Mouse (Mus musculus): ENCODE data around the gene C87436.

The C87436 gene

DNA sequence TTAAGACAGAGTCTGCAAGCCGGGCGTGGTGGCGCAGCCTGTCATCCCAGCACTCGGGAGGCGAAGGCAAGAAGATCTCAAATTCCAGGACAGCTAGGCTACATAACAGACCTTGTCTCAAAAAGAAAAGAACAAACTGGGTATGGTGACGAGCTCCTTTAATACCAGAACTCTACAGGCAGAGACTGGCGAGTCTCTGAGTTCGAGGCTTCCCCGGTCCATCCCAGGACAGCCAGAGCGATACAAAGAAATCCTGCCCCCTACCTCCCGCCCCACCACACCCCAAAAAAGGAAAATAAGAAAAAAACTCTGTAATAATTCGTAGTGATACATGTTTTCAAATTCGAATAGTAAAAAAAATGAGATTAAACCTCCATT is 934 bp downstream of the C87436 start:
- Histone ChIP-seq H3K4me3 (replicated peaks; ENCODE audit: low read length) (peak overlapping the region; percentile 98), H3K9me3 (ENCODE audit: low read length) (no peaks in the 10 kb centered on the region), H3K4me1 (replicated peaks; ENCODE audit: low read depth, low read length) (peaks cover 18% of the 10 kb centered on the region), H3K36me3 (ENCODE audit: insufficient read depth, low read length) (peaks cover 65% of the 10 kb centered on the region), H3K27me3 (ENCODE audit: insufficient read depth, low read length) (no peaks in the 10 kb centered on the region)
- no peak for TF ChIP-seq CTCF (conservative IDR thresholded peaks at IDR 0.05; ENCODE audit: low read length)
- no peak for TF ChIP-seq NANOG (IDR thresholded peaks at IDR 0.05; ENCODE audit: borderline replicate concordance, low read length)
- TF ChIP-seq POU5F1 (IDR thresholded peaks at IDR 0.05; ENCODE audit: borderline replicate concordance, low read length): no peak

DNA sequence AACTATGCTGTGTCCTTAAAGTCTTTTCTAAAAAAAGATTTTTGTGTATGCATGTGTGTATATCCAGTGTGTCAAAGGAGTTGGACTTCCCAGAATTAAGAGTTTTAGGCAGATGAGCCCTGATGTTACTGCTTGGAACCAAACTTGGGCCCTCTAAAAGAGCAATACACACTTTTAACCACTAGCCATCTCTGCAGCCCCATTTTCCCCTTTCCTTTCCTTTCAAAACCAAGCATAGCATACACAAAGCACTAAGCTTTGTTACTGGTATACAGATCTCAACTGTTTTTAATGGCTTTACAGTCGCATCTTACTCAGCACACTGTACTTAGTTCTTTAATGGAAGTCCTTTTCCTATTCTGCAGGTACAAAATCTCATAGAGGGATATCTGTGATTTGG is 1.4 kb downstream of the C87436 start:
- H3K36me3 ChIP-seq (ENCODE audit: insufficient read depth, low read length): peaks cover 65% of the 10 kb centered on the region
- peaks cover 18% of the 10 kb centered on the region for H3K4me1 ChIP-seq (replicated peaks; ENCODE audit: low read depth, low read length)
- H3K9me3 ChIP-seq (ENCODE audit: low read length): no peaks in the 10 kb centered on the region
- H3K27me3 ChIP-seq (ENCODE audit: insufficient read depth, low read length): no peaks in the 10 kb centered on the region
- peak overlapping the region; percentile 98 for H3K4me3 ChIP-seq (replicated peaks; ENCODE audit: low read length)
- TF ChIP-seq CTCF (conservative IDR thresholded peaks at IDR 0.05; ENCODE audit: low read length): no peak

DNA sequence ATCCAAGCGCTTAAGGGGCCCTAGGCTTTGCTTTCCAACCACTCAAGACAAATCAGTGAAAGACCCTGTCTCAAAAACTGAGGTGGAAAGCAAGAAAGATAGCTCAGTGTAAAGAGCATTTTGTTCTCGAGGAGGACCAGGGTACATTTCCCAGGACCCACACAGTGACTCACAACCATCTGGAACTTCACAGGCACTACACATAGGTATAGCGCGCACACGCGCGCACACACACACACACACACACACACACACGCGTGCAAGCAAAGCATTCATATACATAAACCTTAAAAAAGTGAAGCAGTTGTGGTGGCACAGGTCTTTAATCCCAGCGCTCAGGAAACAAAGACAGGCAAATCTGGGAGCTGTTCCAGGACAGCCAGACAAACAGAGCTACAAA is 3.4 kb downstream of the C87436 start:
- Histone ChIP-seq H3K4me3 (replicated peaks; ENCODE audit: low read length) (no peak overlapping the region), H3K4me1 (replicated peaks; ENCODE audit: low read depth, low read length) (peaks cover 18% of the 10 kb centered on the region), H3K27me3 (ENCODE audit: insufficient read depth, low read length) (no peaks in the 10 kb centered on the region), H3K9me3 (ENCODE audit: low read length) (no peaks in the 10 kb centered on the region), H3K36me3 (ENCODE audit: insufficient read depth, low read length) (peaks cover 62% of the 10 kb centered on the region)
- TF ChIP-seq POU5F1 (IDR thresholded peaks at IDR 0.05; ENCODE audit: borderline replicate concordance, low read length) (no peak), CTCF (conservative IDR thresholded peaks at IDR 0.05; ENCODE audit: low read length) (no peak), NANOG (IDR thresholded peaks at IDR 0.05; ENCODE audit: borderline replicate concordance, low read length) (no peak)

DNA sequence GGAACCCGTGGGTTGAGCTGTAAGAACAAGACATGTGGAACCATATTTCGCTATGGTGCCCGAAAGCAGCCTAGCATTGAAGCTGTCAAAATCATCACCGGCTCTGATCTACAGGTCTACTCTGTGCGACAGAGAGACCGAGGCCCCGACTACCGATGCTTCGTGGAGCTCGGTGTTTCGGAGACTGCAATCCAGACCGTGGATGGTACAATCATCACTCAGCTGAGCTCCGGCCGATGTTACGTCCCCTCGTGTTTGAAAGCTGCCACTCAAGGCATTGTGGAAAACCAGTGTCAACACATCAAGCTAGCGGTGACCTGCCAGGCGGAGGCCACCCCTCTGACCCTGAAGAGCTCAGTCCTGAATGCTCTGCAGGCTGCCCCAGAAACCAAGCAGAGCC is 7.4 kb downstream of the C87436 start:
- TF ChIP-seq CTCF (conservative IDR thresholded peaks at IDR 0.05; ENCODE audit: low read length) (no peak), NANOG (IDR thresholded peaks at IDR 0.05; ENCODE audit: borderline replicate concordance, low read length) (no peak), POU5F1 (IDR thresholded peaks at IDR 0.05; ENCODE audit: borderline replicate concordance, low read length) (no peak)
- H3K4me3 ChIP-seq (replicated peaks; ENCODE audit: low read length): no peak overlapping the region
- no peaks in the 10 kb centered on the region for H3K9me3 ChIP-seq (ENCODE audit: low read length)
- H3K4me1 ChIP-seq (replicated peaks; ENCODE audit: low read depth, low read length): no peaks in the 10 kb centered on the region
- H3K36me3 ChIP-seq (ENCODE audit: insufficient read depth, low read length): peaks cover 87% of the 10 kb centered on the region
- H3K27me3 ChIP-seq (ENCODE audit: insufficient read depth, low read length): no peaks in the 10 kb centered on the region

DNA sequence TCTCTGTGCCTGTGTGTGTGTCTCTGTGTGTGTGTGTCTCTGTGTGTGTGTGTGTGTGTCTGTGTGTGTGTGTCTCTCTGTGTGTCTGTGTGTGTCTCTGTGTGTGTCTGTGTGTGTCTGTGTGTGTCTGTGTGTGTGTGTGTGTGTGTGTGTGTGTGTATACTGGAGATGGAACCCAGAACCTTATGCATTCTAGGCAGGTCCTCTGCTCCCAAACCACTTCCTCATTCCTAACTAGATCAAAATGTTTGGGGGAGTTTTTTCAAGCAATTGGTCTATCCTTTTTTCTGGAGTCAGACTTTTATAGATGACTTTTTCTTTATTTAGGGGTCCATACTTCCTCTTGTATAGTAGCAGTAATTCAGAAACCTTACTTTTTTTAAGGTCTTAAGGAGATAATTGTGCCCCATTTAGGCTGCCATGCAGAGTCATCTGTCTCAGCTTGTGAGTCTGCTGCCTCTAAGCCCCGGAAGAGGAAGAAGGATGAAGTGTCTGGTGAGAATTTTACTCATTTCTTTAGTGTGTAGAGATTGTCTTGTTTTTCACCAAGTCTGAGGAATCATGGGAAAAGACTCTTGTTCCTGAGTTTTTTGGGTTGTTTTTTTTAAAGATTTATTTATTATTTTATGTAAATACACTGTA is 8.9 kb downstream of the C87436 start:
- TF ChIP-seq POU5F1 (IDR thresholded peaks at IDR 0.05; ENCODE audit: borderline replicate concordance, low read length): no peak
- TF ChIP-seq NANOG (IDR thresholded peaks at IDR 0.05; ENCODE audit: borderline replicate concordance, low read length): no peak
- TF ChIP-seq CTCF (conservative IDR thresholded peaks at IDR 0.05; ENCODE audit: low read length): no peak
- H3K4me3 ChIP-seq (replicated peaks; ENCODE audit: low read length): no peak overlapping the region
- H3K4me1 ChIP-seq (replicated peaks; ENCODE audit: low read depth, low read length): no peaks in the 10 kb centered on the region
- no peaks in the 10 kb centered on the region for H3K9me3 ChIP-seq (ENCODE audit: low read length)
- H3K27me3 ChIP-seq (ENCODE audit: insufficient read depth, low read length): no peaks in the 10 kb centered on the region
- H3K36me3 ChIP-seq (ENCODE audit: insufficient read depth, low read length): peaks cover 81% of the 10 kb centered on the region

DNA sequence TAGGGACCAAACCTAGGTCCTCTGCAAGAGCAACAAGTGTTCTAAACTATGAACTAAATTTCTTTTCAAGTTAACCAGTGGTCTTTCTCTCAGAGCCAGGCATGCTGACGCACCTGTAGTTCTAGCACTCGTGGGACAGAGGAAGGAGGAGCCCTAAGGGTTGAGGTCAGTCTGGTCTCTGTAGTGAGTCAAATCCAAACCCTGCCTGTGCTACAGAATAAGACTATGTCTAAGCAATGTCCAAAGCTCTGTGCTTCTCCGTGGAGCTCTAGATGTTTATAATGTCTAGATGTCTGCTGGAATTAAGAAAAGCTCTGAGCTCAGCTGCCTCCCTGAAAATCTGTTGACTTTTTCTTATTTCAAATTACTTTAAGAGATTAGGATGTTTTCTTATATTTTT is 18.6 kb downstream of the C87436 start:
- TF ChIP-seq NANOG (IDR thresholded peaks at IDR 0.05; ENCODE audit: borderline replicate concordance, low read length) (no peak), CTCF (conservative IDR thresholded peaks at IDR 0.05; ENCODE audit: low read length) (no peak), POU5F1 (IDR thresholded peaks at IDR 0.05; ENCODE audit: borderline replicate concordance, low read length) (no peak)
- Histone ChIP-seq H3K36me3 (ENCODE audit: insufficient read depth, low read length) (peaks cover 80% of the 10 kb centered on the region), H3K4me1 (replicated peaks; ENCODE audit: low read depth, low read length) (peaks cover 32% of the 10 kb centered on the region), H3K9me3 (ENCODE audit: low read length) (no peaks in the 10 kb centered on the region), H3K4me3 (replicated peaks; ENCODE audit: low read length) (no peak overlapping the region), H3K27me3 (ENCODE audit: insufficient read depth, low read length) (no peaks in the 10 kb centered on the region)

DNA sequence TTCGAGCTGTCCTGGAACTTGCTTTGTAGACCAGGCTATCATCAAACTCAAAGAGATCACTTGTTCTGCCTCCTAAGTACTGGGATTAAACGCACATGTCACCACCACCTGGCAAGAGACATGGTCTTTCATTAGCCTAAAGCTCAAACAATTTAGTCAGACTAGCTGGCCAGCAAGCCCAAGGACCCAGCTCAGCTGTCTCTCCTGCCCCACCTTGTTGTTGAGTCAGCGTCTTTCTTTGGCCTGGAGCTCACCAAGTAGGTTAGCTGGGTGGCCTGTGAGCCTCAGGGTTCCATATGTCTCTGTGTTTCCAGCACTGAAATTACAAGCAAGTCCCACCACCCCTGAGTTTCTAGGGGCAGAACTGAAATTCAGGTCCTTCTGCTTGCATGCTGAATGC is 24.9 kb downstream of the C87436 start:
- Histone ChIP-seq H3K4me3 (replicated peaks; ENCODE audit: low read length) (no peak overlapping the region), H3K27me3 (ENCODE audit: insufficient read depth, low read length) (no peaks in the 10 kb centered on the region), H3K4me1 (replicated peaks; ENCODE audit: low read depth, low read length) (peaks cover 33% of the 10 kb centered on the region), H3K9me3 (ENCODE audit: low read length) (no peaks in the 10 kb centered on the region), H3K36me3 (ENCODE audit: insufficient read depth, low read length) (peaks cover 72% of the 10 kb centered on the region)
- no peak for TF ChIP-seq POU5F1 (IDR thresholded peaks at IDR 0.05; ENCODE audit: borderline replicate concordance, low read length)
- TF ChIP-seq NANOG (IDR thresholded peaks at IDR 0.05; ENCODE audit: borderline replicate concordance, low read length): no peak
- TF ChIP-seq CTCF (conservative IDR thresholded peaks at IDR 0.05; ENCODE audit: low read length): no peak

DNA sequence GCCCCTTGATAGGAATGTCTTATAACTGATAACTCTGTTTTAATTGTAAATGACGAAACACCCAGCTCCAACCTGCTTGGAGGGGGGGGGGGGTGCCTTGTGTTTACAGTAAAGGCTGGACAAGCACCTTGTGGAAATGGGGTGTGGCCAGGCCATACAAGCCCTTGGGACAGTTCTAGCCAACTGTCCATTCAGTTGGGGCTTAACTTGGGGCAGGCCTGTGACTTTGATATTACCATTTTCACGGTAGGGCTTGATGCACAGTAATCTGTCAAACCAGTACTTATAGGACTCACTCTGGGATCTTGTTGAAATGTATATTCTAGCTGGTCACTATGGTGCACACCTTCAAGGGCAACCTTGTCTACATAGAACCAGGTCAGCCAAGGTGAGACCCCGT is 33.1 kb downstream of the C87436 start:
- Histone ChIP-seq H3K9me3 (ENCODE audit: low read length) (no peaks in the 10 kb centered on the region), H3K36me3 (ENCODE audit: insufficient read depth, low read length) (peaks cover 48% of the 10 kb centered on the region), H3K4me1 (replicated peaks; ENCODE audit: low read depth, low read length) (peaks cover 55% of the 10 kb centered on the region), H3K27me3 (ENCODE audit: insufficient read depth, low read length) (no peaks in the 10 kb centered on the region), H3K4me3 (replicated peaks; ENCODE audit: low read length) (peak overlapping the region; percentile 81)
- no peak for TF ChIP-seq NANOG (IDR thresholded peaks at IDR 0.05; ENCODE audit: borderline replicate concordance, low read length)
- TF ChIP-seq CTCF (conservative IDR thresholded peaks at IDR 0.05; ENCODE audit: low read length): no peak
- no peak for TF ChIP-seq POU5F1 (IDR thresholded peaks at IDR 0.05; ENCODE audit: borderline replicate concordance, low read length)

DNA sequence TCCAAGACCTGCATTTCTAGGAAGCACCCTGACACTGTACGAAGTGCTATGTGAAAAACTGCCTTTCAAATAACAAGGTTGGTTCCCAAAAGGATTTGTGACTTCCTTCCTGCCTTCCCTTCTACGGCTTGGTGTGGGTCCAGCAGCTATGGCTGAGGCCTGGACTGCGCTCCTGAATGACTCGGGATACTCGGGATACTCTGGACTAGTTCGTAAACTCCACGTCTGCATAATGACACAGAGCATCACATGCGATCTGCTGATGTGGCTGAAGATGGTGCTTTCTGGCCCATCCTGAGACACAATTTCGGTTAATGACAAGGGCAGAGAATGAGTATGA is 33.6 kb downstream of the C87436 start:
- TF ChIP-seq CTCF (conservative IDR thresholded peaks at IDR 0.05; ENCODE audit: low read length) (no peak), POU5F1 (IDR thresholded peaks at IDR 0.05; ENCODE audit: borderline replicate concordance, low read length) (no peak), NANOG (IDR thresholded peaks at IDR 0.05; ENCODE audit: borderline replicate concordance, low read length) (no peak)
- H3K36me3 ChIP-seq (ENCODE audit: insufficient read depth, low read length): peaks cover 47% of the 10 kb centered on the region
- H3K4me1 ChIP-seq (replicated peaks; ENCODE audit: low read depth, low read length): peaks cover 51% of the 10 kb centered on the region
- no peaks in the 10 kb centered on the region for H3K27me3 ChIP-seq (ENCODE audit: insufficient read depth, low read length)
- H3K9me3 ChIP-seq (ENCODE audit: low read length): no peaks in the 10 kb centered on the region
- peak overlapping the region; percentile 81 for H3K4me3 ChIP-seq (replicated peaks; ENCODE audit: low read length)
